Mouse (Mus musculus) CH12F3 (cell line): ENCODE results near the gene Dctn1.
"Not testable (repeated sequence)": the region's sequence is repeated elsewhere in the genome, so short reads cannot be mapped to it uniquely, and the experiment has no call there.

Experiments used
- in situ Hi-C: fragments of 300-500 bp; cut with MboI; formaldehyde crosslinking; loops from 2 replicates; pipeline ENCODE4 v1.14.3; 2020; ENCODE audit warnings: low sequenced_read_pairs

The Dctn1 gene

DNA sequence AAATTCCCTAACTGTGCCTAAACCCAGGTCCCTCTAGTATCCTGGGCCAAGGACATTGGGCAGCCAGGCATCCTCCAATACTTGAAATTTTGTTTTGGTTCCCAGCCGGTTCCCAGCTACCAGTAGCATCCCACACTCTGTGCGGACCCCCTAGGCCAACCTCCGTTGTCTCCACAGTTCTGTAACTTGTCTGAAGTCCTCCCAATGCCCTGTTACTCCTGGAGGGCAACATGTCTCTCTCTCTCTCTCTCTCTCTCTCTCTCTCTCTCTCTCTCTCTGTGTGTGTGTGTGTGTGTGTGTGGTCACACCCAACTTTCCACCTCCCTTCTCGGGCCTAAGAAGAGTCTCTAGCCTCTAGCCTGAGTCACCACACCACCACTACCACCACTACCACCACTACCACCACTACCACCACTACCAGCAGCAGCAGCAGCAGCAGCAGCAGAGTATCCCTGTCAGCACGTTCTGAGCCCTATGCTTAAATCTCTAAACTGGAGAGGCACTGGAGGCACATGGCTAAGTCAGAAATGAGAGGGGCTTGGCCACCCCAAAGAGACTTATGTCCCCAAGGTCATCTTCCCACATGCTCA is 29.3 kb upstream of the Dctn1 start:
- in situ Hi-C loops, result no loop called here

GRCm38 (mm10) chr6:83136881-83137575 is 28.7 kb upstream of the Dctn1 start:
- in situ Hi-C loops, result no loop called here

DNA sequence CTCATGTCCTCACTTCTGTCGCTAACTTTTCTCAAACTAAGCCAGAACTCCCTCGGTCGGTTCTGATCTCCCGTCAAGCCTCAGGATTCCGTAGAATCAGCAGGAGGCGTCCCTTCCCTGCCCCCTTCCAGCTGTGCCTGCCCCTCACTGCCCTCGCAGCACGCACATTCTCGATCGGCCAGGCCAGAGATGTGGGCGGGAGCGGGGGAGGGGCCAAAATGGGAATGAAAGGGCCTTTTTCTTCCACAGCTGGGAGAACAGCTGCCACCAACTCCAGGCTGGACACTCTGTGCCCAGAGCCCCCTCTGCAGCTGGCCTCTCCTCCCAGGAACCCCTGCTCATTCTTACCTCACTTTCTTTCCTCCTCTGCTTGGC is 28.2 kb upstream of the Dctn1 start:
- in situ Hi-C loops, result no loop called here

GRCm38 (mm10) chr6:83138056-83138455 is 27.7 kb upstream of the Dctn1 start:
- in situ Hi-C loops, result no loop called here

GRCm38 (mm10) chr6:83140044-83140443 is 25.7 kb upstream of the Dctn1 start:
- in situ Hi-C loops, result no loop called here

GRCm38 (mm10) chr6:83141636-83142035 is 24.1 kb upstream of the Dctn1 start:
- in situ Hi-C loops, result no loop called here

DNA sequence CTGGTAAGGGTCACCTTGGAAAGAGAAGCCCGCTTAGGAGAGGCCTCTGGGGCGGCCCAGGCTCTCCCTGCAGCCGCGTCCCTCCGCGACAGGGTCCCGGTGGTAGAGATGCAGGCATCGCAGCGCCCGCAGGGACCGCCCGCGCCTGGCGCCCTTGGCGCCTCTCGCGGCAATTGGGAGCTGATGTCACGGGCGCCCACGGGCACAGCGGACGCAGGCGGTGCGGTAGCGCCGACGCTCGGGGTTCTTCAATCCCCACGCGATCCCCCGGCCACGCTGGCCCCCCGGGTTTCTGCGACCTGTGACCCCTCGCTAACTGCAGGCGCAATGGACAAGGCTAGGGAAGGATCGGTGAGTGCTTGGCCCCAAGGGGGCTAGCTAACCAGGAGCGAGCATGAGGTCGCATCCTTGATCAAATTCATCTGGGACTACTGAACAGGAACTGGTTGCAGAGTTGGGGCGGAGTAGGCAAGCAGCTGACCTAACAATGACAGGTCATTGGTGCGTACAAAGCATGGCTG is 23.4 kb upstream of the Dctn1 start:
- in situ Hi-C loops, result no loop called here

- in situ Hi-C loops, result no loop called here
These were observed 22.8 kb upstream of the Dctn1 start for GRCm38 (mm10) chr6:83142886-83143285.

DNA sequence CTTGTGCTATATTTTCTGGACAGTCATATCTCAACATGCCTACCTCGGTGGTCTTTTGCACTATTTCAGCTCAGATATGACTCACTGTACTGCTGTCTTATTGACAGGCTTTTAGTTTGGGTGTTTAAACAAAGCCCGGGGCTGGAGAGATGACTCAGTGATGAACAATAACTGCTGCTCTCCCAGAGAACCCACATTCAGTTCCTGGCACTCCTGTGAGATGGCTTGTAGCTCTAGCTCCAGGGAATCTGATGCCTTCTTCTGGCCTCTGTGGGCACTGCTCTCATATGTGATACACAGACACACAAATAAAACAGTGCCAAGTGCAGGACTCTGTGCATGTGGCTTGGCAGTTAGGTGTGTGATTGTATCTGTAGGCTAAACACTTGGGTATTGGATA is 20.5 kb upstream of the Dctn1 start:
- in situ Hi-C loops, result no loop called here

DNA sequence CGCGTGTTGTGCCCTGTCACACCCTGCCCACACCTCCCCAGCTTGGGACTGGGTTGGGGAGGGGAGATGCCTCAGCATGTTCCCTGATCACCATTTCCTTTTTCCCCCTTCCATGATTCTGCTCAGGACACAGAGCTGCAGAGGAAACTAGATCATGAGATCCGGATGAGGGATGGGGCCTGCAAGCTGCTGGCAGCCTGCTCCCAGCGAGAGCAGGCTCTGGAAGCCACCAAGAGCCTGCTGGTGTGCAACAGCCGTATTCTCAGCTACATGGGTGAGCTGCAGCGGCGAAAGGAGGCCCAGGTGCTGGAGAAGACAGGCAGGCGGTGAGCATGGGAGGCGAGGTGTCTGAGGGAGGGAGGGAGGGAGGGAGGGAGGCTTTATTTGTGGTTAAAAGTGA is 19.9 kb upstream of the Dctn1 start:
- in situ Hi-C loops, result no loop called here

GRCm38 (mm10) chr6:83147280-83147679 is 18.4 kb upstream of the Dctn1 start:
- in situ Hi-C loops, result no loop called here

DNA sequence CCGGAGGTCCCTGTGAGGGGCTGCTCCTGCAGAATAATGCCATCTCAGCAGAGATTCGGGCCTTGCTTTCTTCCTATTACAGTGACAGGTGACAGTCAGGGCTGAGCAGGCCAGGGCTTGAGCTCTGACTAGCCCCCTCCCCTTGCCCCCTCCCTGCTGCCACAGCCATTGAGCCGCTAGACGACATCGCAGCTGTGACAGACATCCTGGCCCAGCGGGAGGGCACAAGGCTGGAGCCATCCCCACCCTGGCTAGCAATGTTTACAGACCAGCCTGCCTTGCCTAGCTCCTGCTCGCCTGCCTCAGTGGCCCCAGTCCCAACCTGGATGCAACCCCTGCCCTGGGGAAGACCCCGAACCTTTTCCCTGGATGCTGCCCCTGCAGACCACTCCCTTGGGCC is 14.0 kb upstream of the Dctn1 start:
- in situ Hi-C loops, result no loop called here

- in situ Hi-C loops, result no loop called here
These were observed 12.7 kb upstream of the Dctn1 start for GRCm38 (mm10) chr6:83153038-83153437.

GRCm38 (mm10) chr6:83153485-83153884 is 12.2 kb upstream of the Dctn1 start:
- in situ Hi-C loops, result no loop called here

DNA sequence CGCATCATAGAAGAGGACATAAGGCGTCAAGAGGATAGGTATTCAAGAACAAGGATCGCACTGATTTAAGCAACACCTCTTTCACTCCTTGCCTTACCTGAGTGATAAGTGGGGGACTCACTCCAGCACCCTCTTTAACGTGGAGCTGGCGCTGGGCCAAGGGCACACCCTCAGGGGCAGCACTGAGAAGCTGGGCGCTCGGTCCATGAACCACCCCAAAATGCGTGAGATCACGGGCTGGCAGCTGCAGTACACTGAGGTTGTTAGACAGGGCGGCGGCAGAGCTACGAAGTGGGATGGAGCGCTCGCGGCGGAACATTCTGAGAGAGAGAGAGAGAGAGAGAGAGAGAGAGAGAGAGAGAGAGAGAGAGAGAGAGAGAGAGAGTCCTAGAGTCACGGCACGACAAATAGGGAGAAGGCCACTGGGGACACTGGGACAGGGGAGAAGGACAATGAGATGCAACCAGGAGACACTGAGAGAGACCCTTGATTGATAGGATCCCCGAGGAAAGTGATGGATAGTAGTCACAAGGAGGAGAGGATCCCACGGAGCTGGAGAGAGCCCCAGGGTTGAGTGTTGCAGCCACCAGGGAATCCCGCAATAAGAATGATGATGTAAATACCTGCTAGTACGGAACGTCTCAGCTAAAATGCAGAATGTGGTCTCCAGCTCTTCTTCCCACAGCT is 10.0 kb upstream of the Dctn1 start:
- in situ Hi-C loops, result no loop called here

- in situ Hi-C loops, result no loop called here
These were observed 9.4 kb upstream of the Dctn1 start, which contains the start of the genes Wdr54 and 1700003E16Rik for GRCm38 (mm10) chr6:83156259-83156684. Wdr54 (minus strand) TSS chr6:83156397. 1700003E16Rik (plus strand) TSS chr6:83156404.

DNA sequence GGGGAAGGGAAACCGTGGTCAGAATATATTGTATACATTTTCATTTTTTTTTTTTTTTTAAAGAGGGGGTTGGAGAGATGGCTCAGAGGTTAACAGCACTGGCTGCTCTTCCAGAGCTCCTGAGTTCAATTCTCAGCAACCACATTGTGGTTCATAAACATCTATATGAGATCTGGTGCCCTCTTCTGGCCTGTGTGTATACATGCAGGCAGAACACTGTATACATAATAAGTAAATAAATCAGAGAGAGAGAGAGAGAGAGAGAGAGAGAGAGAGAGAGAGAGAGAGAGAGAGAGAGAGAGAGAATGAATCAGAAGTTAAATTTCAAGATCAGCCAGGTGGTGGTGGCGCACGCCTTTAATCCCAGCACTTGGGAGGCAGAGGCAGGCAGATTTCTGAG is 6.3 kb upstream of the Dctn1 start:
- in situ Hi-C loops, result not testable (repeated sequence)

DNA sequence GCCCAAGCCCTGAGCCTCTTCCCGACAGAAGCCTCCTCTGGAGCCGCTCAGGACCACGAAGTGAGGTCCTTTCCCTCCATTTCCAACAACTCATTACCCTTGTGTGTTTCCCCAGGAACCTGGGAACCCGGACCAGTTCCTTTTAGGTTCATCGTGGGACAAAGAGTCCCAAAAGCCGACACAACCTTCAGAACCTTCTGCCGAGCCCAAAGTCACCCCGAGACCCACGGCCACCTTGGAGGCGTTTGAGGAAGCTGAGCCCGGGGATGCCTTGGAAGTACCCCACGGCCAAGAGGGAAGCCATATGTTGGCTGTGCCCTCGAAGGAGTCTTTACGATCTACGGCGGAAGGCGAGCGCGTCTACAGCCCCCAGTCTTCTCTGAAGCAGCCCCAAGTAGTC is 4.3 kb upstream of the Dctn1 start:
- in situ Hi-C loops, result loop anchor here (10.0 kb wide), 1 partner anchor 157 kb away; no protein-coding TSS in a partner anchor

GRCm38 (mm10) chr6:83161921-83162641 is 3.6 kb upstream of the Dctn1 start:
- in situ Hi-C loops, result loop anchor here (10.0 kb wide), 1 partner anchor 157 kb away; no protein-coding TSS in a partner anchor

- in situ Hi-C loops, result loop anchor here (10.0 kb wide), 1 partner anchor 158 kb away; no protein-coding TSS in a partner anchor
These were observed 3.0 kb upstream of the Dctn1 start for GRCm38 (mm10) chr6:83162701-83163100.

DNA sequence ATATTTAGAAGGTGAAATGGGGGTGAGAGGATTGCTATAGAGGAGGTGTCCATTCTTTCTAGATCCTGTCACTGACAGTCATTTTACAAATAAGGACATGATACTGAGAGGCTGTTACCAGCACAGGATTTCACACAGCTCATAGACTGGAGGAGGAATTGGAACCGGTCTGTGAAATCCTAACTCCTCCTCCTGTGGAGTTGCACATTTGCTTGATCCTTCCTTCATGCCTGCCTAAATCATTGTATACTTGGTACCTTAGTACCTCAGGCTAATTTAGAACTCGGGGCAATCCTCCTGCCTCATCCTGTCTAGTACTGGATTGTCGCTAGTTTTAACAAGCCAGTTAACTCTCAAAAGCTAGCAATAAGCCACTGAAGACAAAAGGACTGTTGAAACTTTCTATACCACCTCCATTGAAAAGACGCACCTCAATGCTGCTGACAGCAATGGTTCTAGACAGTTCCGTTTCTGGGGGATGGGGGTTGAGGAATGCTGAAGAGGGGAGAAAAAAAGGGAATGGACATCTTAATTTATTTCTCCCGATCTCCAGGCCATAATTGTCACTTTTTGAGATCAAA is 604 bp upstream of the Dctn1 start:
- in situ Hi-C loops, result loop anchor here (10.0 kb wide), 1 partner anchor 160 kb away; no protein-coding TSS in a partner anchor
